Comparison of ENCODE assay signal across 8 mouse cellular contexts in the genomic region with DNA sequence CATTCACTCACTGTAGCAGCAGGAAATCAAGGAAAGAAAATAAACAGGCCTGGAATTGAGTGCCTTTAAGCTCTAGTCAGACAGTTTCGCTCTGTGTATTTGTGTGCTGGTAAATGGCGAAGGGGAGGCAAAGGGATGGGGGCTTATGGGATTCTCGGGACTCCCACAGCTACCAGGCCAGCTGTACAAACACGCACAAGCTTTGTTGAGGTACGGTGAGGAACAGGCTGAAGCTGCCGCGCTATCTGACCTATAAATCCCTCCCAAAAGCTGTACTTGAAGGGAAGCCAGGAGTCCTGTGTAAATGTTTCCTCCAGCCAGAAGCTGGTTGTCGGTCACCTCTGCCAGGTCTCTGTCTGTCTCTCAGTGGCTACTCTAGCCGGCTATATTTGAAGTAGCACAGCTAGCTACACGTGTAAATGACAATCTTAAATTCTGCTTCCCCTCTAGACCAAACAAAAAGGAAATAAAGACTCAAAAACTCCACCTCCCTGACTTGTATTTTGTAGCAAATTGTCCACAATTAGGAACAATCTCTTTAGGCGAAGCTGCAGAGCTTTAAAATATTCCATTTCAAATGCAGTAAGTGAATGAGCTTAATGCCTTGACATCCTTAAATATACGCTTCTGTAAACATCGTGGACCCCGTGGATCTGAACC.
DNase-seq lines count a peak whose midpoint lies in the region; ATAC-seq and TF ChIP-seq lines count a peak whose summit lies in the region.

No protein-coding gene starts in this region.

- H3K9ac ChIP-seq in lung, postnatal 0 days (replicated peaks; ENCODE audit: low read depth) = no peak overlapping the region
- no peak overlapping the region for H3K9ac ChIP-seq in intestine, embryonic 15.5 days
- H3K9ac ChIP-seq in stomach, embryonic 15.5 days = no peak overlapping the region

- no peak for TF ChIP-seq CTCF in lung, postnatal 0 days (IDR thresholded peaks at IDR 0.05)

- ATAC-seq in lung, postnatal 0 days = no peak
- ATAC-seq in intestine, embryonic 15.5 days = no peak
- ATAC-seq in stomach, embryonic 15.5 days (ENCODE audit: insufficient read depth, low FRiP score, low read depth) = no peak; the same call in 1 of the 2 replicates

- 0 out of 2 replicates have a peak overlapping the region, but pooled peaks have one; percentile 17 for H3K4me2 ChIP-seq in lung, postnatal 0 days (replicated peaks; ENCODE audit: low read depth, low read length)
- H3K4me2 ChIP-seq in intestine, embryonic 15.5 days (replicated peaks) = peak overlapping the region; percentile 43
- peak overlapping the region; percentile 41 for H3K4me2 ChIP-seq in stomach, embryonic 15.5 days

- peak; percentile 0 for DNase-seq in cerebellum, adult 11 months
- no peak for DNase-seq in cerebellum, postnatal 36 days
- no peak for DNase-seq in lung, postnatal 0 days (ENCODE audit: low spot score)
- DNase-seq in lung, postnatal 14 days = no peak
- no peak for DNase-seq in T-cell, adult 2 months (ENCODE audit: low spot score)
- DNase-seq in adrenal gland, adult 18-20 months (ENCODE audit: low spot score in 2 of 2) = no peak

- no peaks in the 10 kb centered on the region for H3K4me1 ChIP-seq in lung, postnatal 0 days (ENCODE audit: insufficient read depth, low read depth, low read length)
- 0 out of 2 replicates have a peak, but pooled peaks cover 6% of the 10 kb centered on the region for H3K4me1 ChIP-seq in intestine, embryonic 15.5 days (replicated peaks)
- H3K4me1 ChIP-seq in stomach, embryonic 15.5 days = peaks cover 3% of the 10 kb centered on the region; the same call in 1 of the 2 replicates

- H3K36me3 ChIP-seq in lung, postnatal 0 days (ENCODE audit: insufficient read depth, low read length) = no peaks in the 10 kb centered on the region
- no peaks in the 10 kb centered on the region for H3K36me3 ChIP-seq in intestine, embryonic 15.5 days
- H3K36me3 ChIP-seq in stomach, embryonic 15.5 days = no peaks in the 10 kb centered on the region

- TF ChIP-seq EP300 in lung, postnatal 0 days (IDR thresholded peaks at IDR 0.05) = no peak

- H3K27me3 ChIP-seq in lung, postnatal 0 days (replicated peaks; ENCODE audit: insufficient read depth, low read length) = no peaks in the 10 kb centered on the region
- H3K27me3 ChIP-seq in intestine, embryonic 15.5 days (replicated peaks) = no peaks in the 10 kb centered on the region
- H3K27me3 ChIP-seq in stomach, embryonic 15.5 days (replicated peaks) = no peaks in the 10 kb centered on the region

- WGBS in lung, postnatal 0 days = 12% methylated on average over 14 of the region's 14 CpGs
- 16% methylated on average over 14 of the region's 14 CpGs for WGBS in intestine, embryonic 15.5 days
- 15% methylated on average over 14 of the region's 14 CpGs for WGBS in stomach, embryonic 15.5 days

- no peak overlapping the region for H3K4me3 ChIP-seq in lung, postnatal 0 days (ENCODE audit: low read depth, low read length)
- no peak overlapping the region for H3K4me3 ChIP-seq in intestine, embryonic 15.5 days (replicated peaks)
- H3K4me3 ChIP-seq in stomach, embryonic 15.5 days (replicated peaks) = no peak overlapping the region; the same call in 1 of the 2 replicates

- H3K9me3 ChIP-seq in lung, postnatal 0 days (ENCODE audit: low read length) = no peaks in the 10 kb centered on the region
- no peaks in the 10 kb centered on the region for H3K9me3 ChIP-seq in intestine, embryonic 15.5 days
- no peaks in the 10 kb centered on the region for H3K9me3 ChIP-seq in stomach, embryonic 15.5 days

- H3K27ac ChIP-seq in lung, postnatal 0 days (ENCODE audit: low read length) = no peak overlapping the region
- H3K27ac ChIP-seq in intestine, embryonic 15.5 days = peak overlapping the region; percentile 18; the same call in 1 of the 2 replicates
- H3K27ac ChIP-seq in stomach, embryonic 15.5 days = peak overlapping the region; percentile 53
